Comparison of ENCODE assay signal across 9 mouse cellular contexts in the genomic region with DNA sequence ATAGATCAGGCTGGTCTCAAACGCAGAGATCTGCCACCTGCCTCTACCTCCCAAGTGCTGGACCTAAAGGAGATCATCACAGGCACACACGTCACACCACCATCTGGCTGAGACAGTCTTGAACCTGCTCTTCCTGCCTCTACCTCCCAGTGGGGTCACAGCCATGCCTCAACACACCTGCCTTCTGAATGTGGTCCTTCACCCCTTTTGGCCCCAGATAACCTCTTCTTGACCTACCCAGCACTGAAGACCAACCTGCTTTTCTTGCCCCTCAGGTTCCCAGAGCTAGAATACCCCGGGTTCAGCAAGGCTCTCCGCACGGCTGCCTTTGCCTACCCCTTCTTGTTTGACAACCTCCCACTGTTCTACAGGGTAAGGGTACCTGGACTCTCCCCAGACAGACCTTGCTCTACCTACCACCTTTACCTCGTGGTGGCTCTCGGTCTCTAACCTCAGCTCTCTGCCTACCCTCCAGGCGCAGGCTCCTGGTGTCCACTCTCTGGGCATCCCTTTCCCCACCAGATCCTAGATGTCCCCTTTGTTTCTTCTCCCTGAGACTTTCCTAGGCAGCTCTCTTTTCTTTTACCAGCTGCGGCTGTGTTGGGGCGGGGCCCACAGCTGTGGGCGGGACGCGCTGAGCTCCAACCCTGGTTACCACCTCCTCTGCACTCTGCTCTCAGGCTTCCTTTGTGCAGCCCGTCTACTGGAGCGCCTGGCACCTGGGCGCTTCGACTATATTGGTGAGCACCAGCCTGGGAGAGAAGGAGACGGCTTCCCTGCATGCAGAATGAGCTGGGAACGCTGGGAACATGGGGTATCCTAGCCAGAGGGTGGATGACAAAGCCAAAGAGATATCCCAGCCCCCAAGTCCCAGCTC. TPM values are rescaled to one million over a fixed set of nuclear protein-coding genes. Genes with fewer than 3 reads are reported as not detected.
DNase-seq lines count a peak whose midpoint lies in the region; ATAC-seq and TF ChIP-seq lines count a peak whose summit lies in the region.
"Not testable (repeated sequence)": the region's sequence is repeated elsewhere in the genome, so short reads cannot be mapped to it uniquely, and the experiment has no call there.
"Had no signal": no experiment of that assay in that cellular context is flagged by ENCODE, and none has a peak within 500 bp of the region (broad histone marks: within the 10 kb centered on the region; RNA-seq: fewer than 3 reads in every experiment).

No protein-coding gene starts in this region.

- H3K4me3 ChIP-seq in forebrain, embryonic 14.5 days (ENCODE audit: low read depth, low read length); hindbrain, embryonic 14.5 days (replicated peaks; ENCODE audit: low read length); myocyte: not testable (repeated sequence)
- peak overlapping the region; percentile 12; the same call in 1 of the 2 replicates for H3K4me3 ChIP-seq in lung, embryonic 15.5 days

- not testable (repeated sequence) for H3ac ChIP-seq in myocyte (ENCODE audit: control insufficient read depth, insufficient read length)

- peak; percentile 96 for ATAC-seq in forebrain, embryonic 14.5 days
- ATAC-seq in hindbrain, embryonic 14.5 days (ENCODE audit: low FRiP score): peak; percentile 88
- ATAC-seq in lung, embryonic 15.5 days (ENCODE audit: borderline replicate concordance, extremely low read depth, low FRiP score, low TSS enrichment): peak; percentile 79; the same call in 1 of the 2 replicates

- not testable (repeated sequence) for H3K9me3 ChIP-seq in forebrain, embryonic 14.5 days (replicated peaks; ENCODE audit: control insufficient read depth, low read length); hindbrain, embryonic 14.5 days (ENCODE audit: control insufficient read depth, low read length); lung, embryonic 15.5 days

- H3K36me3 ChIP-seq in forebrain, embryonic 14.5 days (ENCODE audit: control insufficient read depth, insufficient read depth, low read length); hindbrain, embryonic 14.5 days (replicated peaks; ENCODE audit: control insufficient read depth, insufficient read depth); lung, embryonic 15.5 days; myocyte (ENCODE audit: control insufficient read depth, insufficient read depth): not testable (repeated sequence)

- WGBS in forebrain, embryonic 14.5 days: 11% methylated on average over 16 of the region's 19 CpGs
- WGBS in hindbrain, embryonic 14.5 days: 12% methylated on average over 16 of the region's 19 CpGs
- WGBS in lung, embryonic 15.5 days: 10% methylated on average over 19 of the region's 19 CpGs

- not testable (repeated sequence) for TF ChIP-seq CTCF in brain, embryonic 14.5 days (IDR thresholded peaks at IDR 0.05; ENCODE audit: borderline replicate concordance, extremely low read depth, insufficient read depth, insufficient read length)

- H3K27me3 ChIP-seq in forebrain, embryonic 14.5 days (replicated peaks; ENCODE audit: control insufficient read depth, insufficient read depth, low read length); hindbrain, embryonic 14.5 days (ENCODE audit: control insufficient read depth, insufficient read depth, low read length); lung, embryonic 15.5 days; myocyte (ENCODE audit: control insufficient read depth, insufficient read depth, insufficient read length): not testable (repeated sequence)

- peak; percentile 68 for DNase-seq in CD4-positive, CD25-positive, alpha-beta regulatory T cell, adult 2 months (ENCODE audit: low read depth, low spot score)
- DNase-seq in brain, embryonic 14.5 days (ENCODE audit: low read depth): peak; percentile 79
- peak; percentile 73 for DNase-seq in forebrain, embryonic 14.5 days (ENCODE audit: low spot score)
- peak; percentile 29 for DNase-seq in hindbrain, embryonic 14.5 days (ENCODE audit: low spot score)
- DNase-seq in kidney, postnatal 4 days: peak; percentile 48 to 64
- peak; percentile 39 to 58 for DNase-seq in thymus, adult 18-20 months

- peak overlapping the region; percentile 57 for H3K27ac ChIP-seq in forebrain, embryonic 14.5 days (ENCODE audit: low read depth, low read length)
- H3K27ac ChIP-seq in hindbrain, embryonic 14.5 days: peak overlapping the region; percentile 55; the same call in 1 of the 2 replicates
- H3K27ac ChIP-seq in lung, embryonic 15.5 days: not testable (repeated sequence)

- not testable (repeated sequence) for H3K4me1 ChIP-seq in forebrain, embryonic 14.5 days (ENCODE audit: control insufficient read depth, insufficient read depth, low read length); hindbrain, embryonic 14.5 days (replicated peaks; ENCODE audit: control insufficient read depth, insufficient read depth, low read length); lung, embryonic 15.5 days

- not testable (repeated sequence) for H3K9ac ChIP-seq in forebrain, embryonic 14.5 days (ENCODE audit: low read length); lung, embryonic 15.5 days
- H3K9ac ChIP-seq in hindbrain, embryonic 14.5 days: peak overlapping the region; percentile 36; the same call in 1 of the 2 replicates

- TF ChIP-seq POLR2A in brain, embryonic 14.5 days (IDR thresholded peaks at IDR 0.05; ENCODE audit: borderline replicate concordance, extremely low read depth, insufficient read depth, insufficient read length, poor library complexity, severe bottlenecking); myocyte (IDR thresholded peaks at IDR 0.05; ENCODE audit: insufficient read length, low read depth): not testable (repeated sequence)

- peak overlapping the region; percentile 22; the same call in 1 of the 2 replicates for H3K4me2 ChIP-seq in forebrain, embryonic 14.5 days (ENCODE audit: low read length)
- peak overlapping the region; percentile 40 for H3K4me2 ChIP-seq in hindbrain, embryonic 14.5 days (replicated peaks)
- peak overlapping the region; percentile 45 for H3K4me2 ChIP-seq in lung, embryonic 15.5 days
- peak overlapping the region; percentile 60 for H3K4me2 ChIP-seq in myocyte (ENCODE audit: low read depth)

- not testable (repeated sequence) for H3K79me2 ChIP-seq in myocyte (ENCODE audit: control insufficient read depth, insufficient read depth)

RNA-seq across cellular contexts. Expression of a gene that starts 2.5 kb away (rescaled TPM):
- polyA plus RNA-seq in brain, embryonic 14.5 days (2012; rRNA removed): 1.2 TPM in 1 of 2 replicates, not detected in the other
- not detected in 2 replicates for polyA plus RNA-seq in forebrain, embryonic 14.5 days (2014; fragmentation: Nextera tagmentation; extraction: Ambion mirVana)
- not detected in 2 replicates for polyA plus RNA-seq in hindbrain, embryonic 14.5 days (2014; fragmentation: Nextera tagmentation; extraction: Ambion mirVana)
- polyA plus RNA-seq in lung, embryonic 15.5 days (2015; fragmentation: Nextera tagmentation; extraction: Ambion mirVana): not detected in 2 replicates
- polyA plus RNA-seq in myocyte (2012; fragmentation: generic; extraction: Trizol): 6.6 TPM
- polyA plus RNA-seq: erythroblast, embryonic 14.5 days had no signal

RNA-seq across cellular contexts. Expression of a gene that starts 3.4 kb away (rescaled TPM):
- polyA plus RNA-seq in brain, embryonic 14.5 days (2012; rRNA removed): 0.08 and 0.28 TPM in 2 replicates
- polyA plus RNA-seq in forebrain, embryonic 14.5 days (2014; fragmentation: Nextera tagmentation; extraction: Ambion mirVana): not detected in 2 replicates
- 0.20 TPM in 1 of 2 replicates, not detected in the other for polyA plus RNA-seq in hindbrain, embryonic 14.5 days (2014; fragmentation: Nextera tagmentation; extraction: Ambion mirVana)
- not detected in 2 replicates for polyA plus RNA-seq in lung, embryonic 15.5 days (2015; fragmentation: Nextera tagmentation; extraction: Ambion mirVana)
- 0.95 TPM for polyA plus RNA-seq in myocyte (2012; fragmentation: generic; extraction: Trizol)
- polyA plus RNA-seq: erythroblast, embryonic 14.5 days had no signal

RNA-seq across cellular contexts. Expression of a gene that starts 8.3 kb away (rescaled TPM):
- polyA plus RNA-seq in brain, embryonic 14.5 days (2012; rRNA removed): 0.30 and 0.63 TPM in 2 replicates
- not detected in 2 replicates for polyA plus RNA-seq in forebrain, embryonic 14.5 days (2014; fragmentation: Nextera tagmentation; extraction: Ambion mirVana)
- not detected in 2 replicates for polyA plus RNA-seq in hindbrain, embryonic 14.5 days (2014; fragmentation: Nextera tagmentation; extraction: Ambion mirVana)
- 0.53 TPM in 1 of 2 replicates, not detected in the other for polyA plus RNA-seq in lung, embryonic 15.5 days (2015; fragmentation: Nextera tagmentation; extraction: Ambion mirVana)
- 0.34 TPM for polyA plus RNA-seq in myocyte (2012; fragmentation: generic; extraction: Trizol)
- polyA plus RNA-seq: erythroblast, embryonic 14.5 days had no signal

RNA-seq across cellular contexts. Expression of a gene that starts 11.6 kb away (rescaled TPM):
- polyA plus RNA-seq in brain, embryonic 14.5 days (2012; rRNA removed): 1.7 and 2.4 TPM in 2 replicates
- 0.22 and 0.30 TPM in 2 replicates for polyA plus RNA-seq in forebrain, embryonic 14.5 days (2014; fragmentation: Nextera tagmentation; extraction: Ambion mirVana)
- polyA plus RNA-seq in hindbrain, embryonic 14.5 days (2014; fragmentation: Nextera tagmentation; extraction: Ambion mirVana): 0.94 and 1.1 TPM in 2 replicates
- polyA plus RNA-seq in lung, embryonic 15.5 days (2015; fragmentation: Nextera tagmentation; extraction: Ambion mirVana): 9.5 and 10.1 TPM in 2 replicates
- polyA plus RNA-seq in myocyte (2012; fragmentation: generic; extraction: Trizol): not detected

RNA-seq across cellular contexts. Expression of a gene that starts 34.1 kb away (rescaled TPM):
- polyA plus RNA-seq in brain, embryonic 14.5 days (2012; rRNA removed): 35.5 and 60.7 TPM in 2 replicates
- 63.2 and 70.6 TPM in 2 replicates for polyA plus RNA-seq in forebrain, embryonic 14.5 days (2014; fragmentation: Nextera tagmentation; extraction: Ambion mirVana)
- polyA plus RNA-seq in hindbrain, embryonic 14.5 days (2014; fragmentation: Nextera tagmentation; extraction: Ambion mirVana): 26.0 and 27.4 TPM in 2 replicates
- 158 and 164 TPM in 2 replicates for polyA plus RNA-seq in lung, embryonic 15.5 days (2015; fragmentation: Nextera tagmentation; extraction: Ambion mirVana)
- 59.0 TPM for polyA plus RNA-seq in myocyte (2012; fragmentation: generic; extraction: Trizol)

Comparison
In these comparisons a context has a peak if more than half of its experiments do, and no peak if none do; other contexts are left out.
1. DNase-seq: peak in every context shown above with its lines; median percentile 79 in brain, embryonic 14.5 days; 73 in forebrain, embryonic 14.5 days; 68 in CD4-positive, CD25-positive, alpha-beta regulatory T cell, adult 2 months; 56 in kidney, postnatal 4 days; 48 in thymus, adult 18-20 months; 29 in hindbrain, embryonic 14.5 days.